Mouse (Mus musculus) cortical plate, adult 2 months (tissue): ENCODE measurements at regions not wholly inside any gene's neighbourhood (a gene's known extent, or its start where the extent isn't known, plus 50 kb on each side); places are given as distances from the start of the nearest gene placed in this dataset.
A peak's percentile ranks its signal among the peaks of the same experiment; 100 is the strongest.
"Not testable (repeated sequence)": the region's sequence is repeated elsewhere in the genome, so short reads cannot be mapped to it uniquely, and the experiment has no call there.

Source experiments
- H3K27ac ChIP-seq: fragments of 200-500 bp; 2 replicates; pipeline ENCODE4 v1.5.1; 2012; ENCODE audit warnings: low read length, control low read depth, inconsistent platforms; ENCODE audit not compliant: insufficient read depth
- H3K4me1 ChIP-seq: fragments of 200-500 bp; 2 replicates; pipeline ENCODE4 v1.6.1; 2011; ENCODE audit warnings: low read length; ENCODE audit not compliant: control insufficient read depth, insufficient read depth
- H3K4me3 ChIP-seq: fragments of 200-500 bp; 2 replicates; pipeline ENCODE4 v1.5.1; 2011; ENCODE audit warnings: mild to moderate bottlenecking, low read length, control low read depth; ENCODE audit not compliant: insufficient read depth
- CTCF ChIP-seq: fragments of 200-500 bp; IDR thresholded peaks from 2 replicates; pipeline ENCODE4 v1.5.1; 2011; ENCODE audit warnings: mild to moderate bottlenecking, control low read depth, low read length; ENCODE audit not compliant: insufficient read depth; ENCODE audit errors: extremely low read depth
- POLR2A ChIP-seq: fragments of 200-500 bp; IDR thresholded peaks from 2 replicates; pipeline ENCODE4 v1.6.1; 2011; ENCODE audit warnings: mild to moderate bottlenecking, low read length, control low read depth; ENCODE audit not compliant: insufficient read depth; ENCODE audit errors: extremely low read depth

- TF ChIP-seq POLR2A (no peak), CTCF (no peak)
- Histone ChIP-seq H3K4me1 (no peaks in the 10 kb centered on the region), H3K27ac (no peak overlapping the region), H3K4me3 (no peak overlapping the region)
These were observed 598.0 kb downstream of the Hdgfl1 start for GRCm38 (mm10) chr13:26171891-26172482.

DNA sequence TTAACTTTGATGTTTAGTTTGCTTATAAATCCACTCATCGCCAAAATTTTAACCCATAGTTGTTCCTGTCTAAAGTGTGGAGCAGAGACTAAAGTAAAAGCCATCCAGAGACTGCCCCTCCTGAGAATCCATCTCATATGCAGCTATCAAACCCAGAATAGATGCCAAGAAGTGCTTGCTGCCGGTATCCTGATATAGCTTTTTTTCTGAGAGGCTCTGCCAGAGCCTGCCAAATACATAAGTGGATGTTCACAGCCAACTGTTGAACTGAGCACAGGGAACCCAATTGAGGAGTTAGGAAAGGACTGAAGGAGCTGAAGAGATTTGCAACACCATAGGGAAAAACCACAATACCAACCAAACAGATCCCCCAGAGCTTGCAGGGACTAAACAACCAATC, 600.3 kb downstream of the Hdgfl1 start:
- H3K4me1 ChIP-seq = no peaks in the 10 kb centered on the region
- H3K27ac ChIP-seq = no peak overlapping the region
- H3K4me3 ChIP-seq = no peak overlapping the region
- TF ChIP-seq CTCF (no peak), POLR2A (no peak)

DNA sequence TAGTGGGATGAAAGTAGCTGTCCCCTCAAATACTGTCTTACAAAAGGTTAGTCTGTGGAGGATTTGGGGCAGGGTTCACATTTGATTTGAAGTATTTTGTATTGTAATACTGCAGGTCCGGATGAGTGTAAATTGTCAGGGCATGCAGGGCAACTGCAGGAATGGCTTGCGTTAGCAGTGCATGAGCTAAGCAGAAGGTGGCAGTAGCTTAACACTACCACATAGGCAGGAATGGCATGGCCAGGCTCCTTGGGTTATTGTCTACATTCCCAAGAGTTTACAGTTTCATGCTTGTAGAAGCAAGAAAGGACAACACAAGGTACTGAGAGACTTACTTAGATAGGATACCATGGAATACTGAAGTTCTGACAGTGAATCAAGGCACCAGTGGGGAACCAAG, 611.3 kb downstream of the Hdgfl1 start:
- peak; percentile 31; the same call in 1 of the 2 replicates for TF ChIP-seq CTCF
- no peak for TF ChIP-seq POLR2A
- Histone ChIP-seq H3K27ac (no peak overlapping the region), H3K4me1 (no peaks in the 10 kb centered on the region), H3K4me3 (no peak overlapping the region)

DNA sequence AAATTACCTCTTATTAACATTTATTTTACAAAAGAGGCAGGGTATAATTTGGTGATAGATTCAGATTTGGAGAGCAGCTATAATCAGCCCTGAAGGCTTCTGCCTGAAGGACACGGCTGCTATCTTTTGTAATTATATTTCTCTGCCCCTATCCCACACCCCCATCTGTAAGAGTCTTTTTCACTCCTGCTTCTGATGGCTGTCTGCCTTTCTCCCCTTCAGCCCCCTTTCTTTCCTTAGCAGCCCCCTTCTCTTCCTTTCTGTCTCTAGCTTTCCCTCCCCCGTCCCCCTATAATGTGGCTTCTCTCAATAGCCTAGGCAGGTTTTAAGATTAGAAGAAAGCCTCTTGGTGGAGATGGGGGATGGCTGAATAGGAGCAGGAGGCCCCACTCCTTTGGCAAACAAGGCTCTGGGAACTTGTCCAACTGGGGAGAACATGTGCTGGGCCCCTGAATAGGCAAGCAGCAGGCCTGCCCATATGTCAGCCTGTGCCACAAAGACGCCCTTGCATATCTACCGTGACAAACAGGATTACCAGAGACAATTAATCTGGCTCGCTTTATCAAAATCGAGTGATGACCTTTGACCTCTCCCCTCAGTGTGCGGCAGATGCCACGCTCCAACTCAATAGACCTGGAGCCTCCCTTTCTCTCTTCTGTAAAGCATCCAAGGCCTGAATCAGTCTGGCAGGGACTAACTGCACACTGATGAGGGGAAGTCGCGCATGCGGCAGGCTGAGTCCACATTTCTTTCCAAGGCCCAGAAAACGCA, 615.1 kb downstream of the Hdgfl1 start:
- H3K27ac ChIP-seq = no peak overlapping the region
- no peaks in the 10 kb centered on the region for H3K4me1 ChIP-seq
- TF ChIP-seq CTCF (no peak), POLR2A (no peak)
- no peak overlapping the region for H3K4me3 ChIP-seq

GRCm38 (mm10) chr13:26154251-26154650, 615.7 kb downstream of the Hdgfl1 start:
- H3K4me1 ChIP-seq = no peaks in the 10 kb centered on the region
- TF ChIP-seq CTCF = no peak
- TF ChIP-seq POLR2A = no peak
- H3K27ac ChIP-seq = no peak overlapping the region
- no peak overlapping the region for H3K4me3 ChIP-seq

DNA sequence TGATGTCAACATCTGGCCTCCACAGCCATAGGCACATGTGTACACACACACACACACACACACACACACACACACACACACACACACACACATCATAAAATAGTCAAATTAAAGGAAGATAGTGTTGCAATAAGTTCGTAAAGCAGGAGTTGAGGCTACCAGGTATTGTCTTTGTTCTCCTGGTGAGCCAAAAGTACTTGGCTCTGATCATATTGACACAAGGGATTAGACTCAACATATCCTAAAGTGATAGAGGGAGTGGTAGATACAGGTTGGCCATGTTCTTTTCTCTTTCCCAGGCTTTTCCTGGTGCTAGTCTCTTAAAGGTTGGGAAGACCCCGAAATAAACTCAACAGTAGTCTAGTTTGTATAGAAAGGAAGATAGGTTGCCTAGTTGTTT, 616.9 kb downstream of the Hdgfl1 start:
- no peak overlapping the region for H3K4me3 ChIP-seq
- H3K4me1 ChIP-seq = no peaks in the 10 kb centered on the region
- no peak for TF ChIP-seq CTCF
- TF ChIP-seq POLR2A = no peak
- H3K27ac ChIP-seq = no peak overlapping the region

GRCm38 (mm10) chr13:26150426-26150825, 619.5 kb downstream of the Hdgfl1 start:
- H3K4me1 ChIP-seq = no peaks in the 10 kb centered on the region
- H3K27ac ChIP-seq = no peak overlapping the region
- H3K4me3 ChIP-seq = no peak overlapping the region
- no peak for TF ChIP-seq POLR2A
- no peak for TF ChIP-seq CTCF

DNA sequence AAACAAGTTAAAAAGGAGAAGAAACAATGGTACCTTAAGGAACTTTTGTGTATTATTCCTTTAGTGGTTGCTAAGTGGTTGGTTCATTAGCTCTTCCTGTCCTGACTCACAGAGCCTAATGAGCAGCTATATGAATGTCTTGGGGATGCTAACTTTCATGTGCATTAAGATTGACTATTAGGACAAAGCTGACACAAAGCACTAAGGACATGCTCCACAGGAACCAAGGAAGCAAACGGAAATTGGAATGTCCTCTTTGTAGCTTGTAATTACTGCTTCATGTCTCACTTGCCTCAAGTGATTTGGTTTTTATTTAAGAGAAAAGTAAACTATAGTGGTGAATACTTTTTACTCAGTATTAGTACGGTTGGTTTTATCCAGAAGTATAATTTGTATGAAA, 627.2 kb downstream of the Hdgfl1 start:
- Histone ChIP-seq H3K4me1 (no peaks in the 10 kb centered on the region), H3K27ac (no peak overlapping the region), H3K4me3 (no peak overlapping the region)
- TF ChIP-seq POLR2A = no peak
- TF ChIP-seq CTCF = no peak

DNA sequence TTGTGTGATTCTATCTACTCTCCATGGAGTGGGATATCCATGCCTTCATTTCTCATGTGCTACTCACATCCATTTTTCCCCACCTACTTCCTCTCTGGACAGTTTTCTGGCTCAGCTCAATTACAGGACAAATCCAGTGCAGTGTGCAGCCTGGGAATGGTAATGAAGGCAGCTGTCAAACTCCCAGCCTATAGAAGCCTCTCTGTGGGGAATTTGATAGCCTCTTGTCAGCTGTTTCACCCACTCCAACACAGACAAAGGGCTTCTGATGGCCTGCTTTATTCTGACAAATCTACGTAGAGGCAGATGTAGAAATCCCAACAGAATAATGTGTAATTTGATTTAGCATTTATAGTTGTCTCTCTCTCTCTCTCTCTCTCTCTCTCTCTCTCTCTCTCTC, 650.6 kb downstream of the Hdgfl1 start:
- Histone ChIP-seq H3K4me3 (no peak overlapping the region), H3K4me1 (no peaks in the 10 kb centered on the region), H3K27ac (no peak overlapping the region)
- TF ChIP-seq CTCF = no peak
- no peak for TF ChIP-seq POLR2A

DNA sequence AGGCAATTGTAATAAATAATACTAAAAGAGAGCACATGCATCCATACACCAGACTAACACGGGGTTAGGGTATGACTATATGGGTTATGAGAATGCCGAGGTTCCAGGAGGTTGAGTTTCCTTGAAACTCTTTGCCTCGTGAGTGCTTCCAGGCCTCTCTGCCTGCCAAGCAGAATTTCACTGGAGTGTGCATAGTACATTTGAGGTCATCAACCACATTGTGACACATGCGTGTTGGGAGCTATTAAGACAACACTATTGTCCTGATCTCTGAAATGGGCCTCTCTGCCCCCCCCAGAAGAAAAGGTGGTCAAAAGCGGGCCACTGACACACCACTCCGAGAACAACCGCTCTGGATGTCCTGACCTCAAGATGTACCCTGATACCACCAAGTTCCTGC, 655.8 kb downstream of the Hdgfl1 start:
- no peak for TF ChIP-seq POLR2A
- no peak for TF ChIP-seq CTCF
- Histone ChIP-seq H3K4me3 (no peak overlapping the region), H3K4me1 (no peaks in the 10 kb centered on the region), H3K27ac (no peak overlapping the region)

- not testable (repeated sequence) for H3K27ac ChIP-seq, H3K4me1 ChIP-seq, H3K4me3 ChIP-seq
These were observed 656.2 kb downstream of the Hdgfl1 start for GRCm38 (mm10) chr13:26113723-26114122.
